Mouse (Mus musculus) heart, postnatal 10 days (tissue): ENCODE measurements around the gene Olfr448. TPM values are rescaled to one million over a fixed set of nuclear protein-coding genes. Genes with fewer than 3 reads are reported as not detected.

Experiments used
- DNase-seq, 2 experiments: peaks; one replicate each; pipeline ENCODE4 v3.0.0; 2021
- intact Hi-C: fragments of 180-260 bp; cut with DNase I; formaldehyde crosslinking; loops from one replicate; pipeline ENCODE4 v1.15.1; 2025
- total RNA-seq, 2 experiments: library from RNA; stranded (reverse); gene quantifications; 2 replicates each; pipeline ENCODE4 v1.2.3; 2021

Gene Olfr448
- total RNA-seq, result not detected

DNA sequence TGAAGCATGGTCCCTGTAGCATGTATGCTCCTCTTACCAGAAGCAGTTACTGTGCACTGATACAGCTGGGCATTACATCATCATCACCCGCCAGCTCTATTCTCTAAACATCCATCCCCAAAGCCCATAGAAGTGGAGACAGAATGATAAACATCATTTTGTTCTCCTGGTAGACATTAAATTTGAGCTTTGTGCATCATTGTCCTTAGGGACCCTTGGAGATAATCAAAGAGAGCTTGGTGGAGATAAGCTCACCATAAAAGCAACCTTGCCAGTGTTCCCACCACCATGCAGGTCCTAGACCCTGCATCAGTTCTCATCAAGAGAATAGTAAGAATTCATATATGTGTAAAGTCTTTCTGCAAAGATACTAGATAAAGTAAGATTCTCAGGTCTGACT lies at the start of gene Olfr448:
Gene Olfr448, plus strand, starts transcription at position 301 of the 400 bp plus-strand sequence.
- intact Hi-C loops, result no loop called here
- no peak for DNase-seq

DNA sequence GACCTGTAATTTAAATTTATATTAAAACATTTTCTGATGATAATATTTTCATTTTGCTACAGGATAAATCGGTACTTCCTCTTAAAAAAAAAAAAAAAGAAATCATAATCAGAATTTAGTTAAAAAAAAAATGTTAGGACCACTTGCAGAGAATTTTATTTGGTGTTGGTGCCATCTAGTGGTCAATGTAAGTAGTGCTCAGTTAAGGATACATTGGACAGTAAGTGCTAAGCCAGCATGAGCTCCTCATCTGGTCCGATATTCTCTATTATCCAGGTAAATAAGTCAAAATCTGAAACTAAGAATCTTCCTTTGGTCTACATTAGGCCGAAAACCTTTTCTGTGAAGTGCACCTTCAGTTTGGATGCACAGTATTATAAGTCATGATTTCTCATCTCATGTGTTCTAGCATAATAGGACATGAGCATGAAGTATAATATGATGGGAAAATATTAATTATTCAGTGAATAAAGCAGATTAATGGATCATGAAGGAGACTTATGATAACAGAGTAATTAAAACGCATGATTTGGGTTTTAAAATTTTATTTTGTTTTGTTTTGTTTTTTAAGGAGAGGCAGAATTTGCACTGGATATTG lies 29.9 kb upstream of the Olfr448 start:
- intact Hi-C loops, result loop anchor here (5.0 to 10.0 kb wide), 3 partner anchors 198 to 636 kb away; no protein-coding TSS in a partner anchor
- peak; percentile 44 to 76 for DNase-seq

DNA sequence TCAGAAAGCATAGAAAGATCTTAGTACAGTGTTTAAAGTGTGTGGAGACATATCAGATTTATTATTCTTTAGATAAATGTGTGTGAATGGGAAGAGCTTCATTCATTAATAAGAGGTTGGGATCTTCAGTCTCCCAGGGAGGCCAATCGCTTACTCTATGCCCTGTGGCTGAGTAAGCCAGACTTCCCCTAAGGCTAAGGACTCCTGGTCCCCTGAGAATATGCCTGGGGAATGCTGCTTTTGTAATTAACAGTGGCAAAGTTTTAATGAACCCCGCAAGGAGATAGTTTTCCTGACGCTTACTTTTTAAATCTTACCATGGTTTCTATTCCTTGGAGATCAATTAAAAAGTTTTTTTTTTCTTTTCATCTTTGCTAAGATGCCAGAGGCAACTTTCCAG lies 20.5 kb upstream of the Olfr448 start:
- intact Hi-C loops, result loop anchor here (10.0 kb wide), 1 partner anchor 645 kb away; no protein-coding TSS in a partner anchor
- DNase-seq, result no peak

- DNase-seq, result no peak
- intact Hi-C loops, result no loop called here
These were observed 13.9 kb upstream of the Olfr448 start for GRCm38 (mm10) chr6:42876323-42876722.

DNA sequence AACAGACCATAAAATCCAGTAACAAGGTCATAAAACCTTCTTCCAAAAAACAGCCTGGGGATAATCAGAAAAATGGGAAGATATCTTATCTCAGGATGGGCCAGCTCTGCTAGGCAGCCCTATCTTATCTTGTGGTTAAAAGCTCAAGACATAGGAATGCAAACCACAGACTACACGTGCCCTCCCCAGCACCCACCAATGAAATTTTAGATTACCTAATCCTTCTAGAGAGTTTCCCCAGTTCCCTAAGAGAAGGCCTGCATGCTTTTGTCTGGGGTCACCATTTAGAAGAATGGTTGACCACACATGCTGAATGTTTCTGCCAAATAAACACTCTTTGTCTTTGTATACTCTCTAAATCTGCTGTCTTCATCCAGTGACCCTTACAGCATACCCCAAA lies 10.1 kb downstream of the Olfr448 start:
- intact Hi-C loops, result no loop called here
- no peak for DNase-seq

DNA sequence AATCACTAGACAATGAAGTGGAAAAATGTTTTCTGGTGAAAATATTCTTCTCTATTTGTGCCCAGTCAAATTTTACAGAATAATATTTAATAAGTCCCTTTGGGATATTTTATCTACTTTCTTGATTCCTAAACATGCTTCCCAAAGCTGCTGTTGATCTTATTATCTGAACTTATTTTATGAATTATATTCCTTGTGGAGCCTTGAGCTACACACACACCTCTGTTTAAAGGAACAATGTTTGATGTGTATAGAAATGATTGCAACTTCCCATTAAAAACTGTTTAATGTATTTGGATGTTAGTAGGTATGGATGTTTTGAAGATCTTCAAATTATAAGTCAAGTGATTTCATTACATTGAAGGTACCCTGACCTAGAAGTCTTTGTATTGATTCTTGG lies 18.3 kb downstream of the Olfr448 start, which contains the start of gene Olfr447:
Gene Olfr447, plus strand, starts transcription at position 301 of the 400 bp plus-strand sequence.
- intact Hi-C loops, result no loop called here
- DNase-seq, result no peak

DNA sequence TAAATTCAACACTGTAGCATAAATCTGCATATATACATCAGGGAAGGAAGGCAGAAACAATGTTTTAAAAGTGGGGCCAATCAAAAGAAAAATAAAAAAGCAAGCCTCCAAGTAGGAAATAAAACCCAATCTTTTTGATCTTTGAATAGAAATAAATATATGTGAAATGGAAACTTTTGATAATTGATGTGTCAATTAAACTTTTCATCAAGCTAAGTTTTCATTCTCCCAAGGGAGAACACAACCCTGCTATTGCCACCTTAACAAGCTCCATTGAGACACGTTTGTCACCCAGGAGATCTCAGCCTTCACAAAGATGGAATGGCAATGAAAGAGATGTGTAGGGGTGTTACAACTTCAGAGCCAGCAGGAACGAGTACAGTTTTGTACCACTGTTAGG lies 30.8 kb downstream of the Olfr448 start, which contains the start of gene Olfr446:
Gene Olfr446, plus strand, starts transcription at position 301 of the 400 bp plus-strand sequence.
- DNase-seq, result no peak

More for the DNA sequence above, 30.8 kb downstream of the Olfr448 start, which contains the start of gene Olfr446:
- intact Hi-C loops, result no loop called here

Other genes starting within 250 kb of the Olfr448 start
- 1 to 10 TPM; 4.4 to 5.7 TPM for gene Tcaf2, start 245.2 kb upstream of the Olfr448 start, total RNA-seq
- 10 to 100 TPM; 25.5 to 30.6 TPM for gene Tcaf1, start 180.4 kb upstream of the Olfr448 start, total RNA-seq
- gene Olfr453, start 151.1 kb upstream of the Olfr448 start, total RNA-seq, result not detected
- gene Olfr38, start 134.0 kb upstream of the Olfr448 start, total RNA-seq, result not detected
- not detected for gene Olfr452, start 105.3 kb upstream of the Olfr448 start, total RNA-seq
- not detected for gene Olfr450, start 78.5 kb upstream of the Olfr448 start, total RNA-seq
- gene Olfr449, start 56.1 kb upstream of the Olfr448 start, total RNA-seq, result not detected
- not detected for gene Olfr447, start 18.4 kb downstream of the Olfr448 start, total RNA-seq
- not detected for gene Olfr446, start 30.9 kb downstream of the Olfr448 start, total RNA-seq
- gene Olfr444, start 58.6 kb downstream of the Olfr448 start, total RNA-seq, result not detected
- gene Olfr441, start 215.9 kb downstream of the Olfr448 start, total RNA-seq, result not detected